Mouse (Mus musculus) heart, embryonic 11.5 days (tissue): ENCODE data around the gene Emp1. TPM values are rescaled to one million over a fixed set of nuclear protein-coding genes. Genes with fewer than 3 reads are reported as not detected.

Experiments used
- ATAC-seq: fragments of 200-750 bp; cut with Nextera tagmentation; replicated peaks from 2 replicates; pipeline ENCODE4 v1.8.0; 2017; ENCODE audit warnings: moderate library complexity; ENCODE audit not compliant: insufficient number of reproducible peaks, low FRiP score, low TSS enrichment
- H3K27ac ChIP-seq: fragments of 300-500 bp; sonication (generic); 2 replicates; pipeline ENCODE4 v1.5.1; 2014; ENCODE audit warnings: mild to moderate bottlenecking, low read depth, low read length
- H3K27me3 ChIP-seq: fragments of 300-500 bp; sonication (generic); 2 replicates; pipeline ENCODE4 v1.6.1; 2014; ENCODE audit warnings: mild to moderate bottlenecking, low read length, mixed read lengths; ENCODE audit not compliant: control insufficient read depth, insufficient read depth
- H3K36me3 ChIP-seq: fragments of 300-500 bp; sonication (generic); 2 replicates; pipeline ENCODE4 v1.6.1; 2014; ENCODE audit warnings: mild to moderate bottlenecking, low read length, moderate library complexity, mixed read lengths; ENCODE audit not compliant: control insufficient read depth, insufficient read depth
- H3K4me1 ChIP-seq: fragments of 300-500 bp; sonication (generic); 2 replicates; pipeline ENCODE4 v1.6.1; 2014; ENCODE audit warnings: low read length; ENCODE audit not compliant: control insufficient read depth, insufficient read depth
- H3K4me2 ChIP-seq: fragments of 300-500 bp; sonication (generic); 2 replicates; pipeline ENCODE4 v1.6.1; 2014; ENCODE audit warnings: mild to moderate bottlenecking, moderate library complexity
- H3K4me3 ChIP-seq: fragments of 300-500 bp; sonication (generic); 2 replicates; pipeline ENCODE4 v1.5.1; 2014; ENCODE audit warnings: low read depth, low read length
- H3K9ac ChIP-seq: fragments of 300-500 bp; sonication (generic); 2 replicates; pipeline ENCODE4 v1.6.1; 2014; ENCODE audit warnings: mild to moderate bottlenecking, low read depth, low read length, moderate library complexity
- H3K9me3 ChIP-seq: fragments of 300-500 bp; sonication (generic); replicated peaks from 2 replicates; pipeline ENCODE4 v1.6.1; 2016; ENCODE audit warnings: low read length; ENCODE audit not compliant: control insufficient read depth
- WGBS: fragments of 180-500 bp; shearing (Covaris S2); extraction: QIAGEN DNeasy Blood & Tissue Kit; methylation state at CpG from one replicate; pipeline ENCODE4 v1.1.7; 2014; ENCODE audit not compliant: insufficient replicate concordance; 5-methylcytosine and 5-hydroxymethylcytosine counted together
- polyA plus RNA-seq: library from polyadenylated mRNA; unstranded; fragments of >200 nt; fragmentation: Nextera tagmentation; extraction: Ambion mirVana; gene quantifications from 2 replicates; pipeline ENCODE4 v1.2.1, GENCODE M21; 2014

Emp1 gene
- polyA plus RNA-seq, 1 experiment from 2014 or later = 10.0 TPM

DNA sequence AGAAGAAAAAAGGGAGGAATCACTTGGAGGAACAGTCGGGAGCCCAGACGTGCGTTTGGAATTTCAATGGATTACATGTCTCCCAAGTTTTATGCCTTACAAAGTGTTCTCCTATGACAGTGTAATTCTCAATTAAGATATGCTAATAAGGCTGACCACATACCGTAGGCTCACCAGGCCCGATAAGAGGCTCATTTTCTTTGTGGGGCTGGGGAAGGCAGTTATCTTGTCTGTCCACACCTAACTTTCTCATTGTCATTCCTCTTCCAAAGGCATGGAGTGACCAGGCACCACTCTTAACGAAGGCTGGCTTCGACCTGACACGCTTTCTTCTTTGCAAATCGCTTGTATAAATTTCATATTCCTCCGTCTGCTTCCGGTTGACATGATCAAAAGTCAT is 42.7 kb downstream of the Emp1 start:
- H3K27ac ChIP-seq = peak overlapping the region; percentile 66
- WGBS = 64% methylated on average over 11 of the region's 11 CpGs
- no peak overlapping the region for H3K9ac ChIP-seq
- no peaks in the 10 kb centered on the region for H3K36me3 ChIP-seq
- no peak overlapping the region for H3K4me3 ChIP-seq
- no peaks in the 10 kb centered on the region for H3K9me3 ChIP-seq
- H3K4me1 ChIP-seq = no peaks in the 10 kb centered on the region
- ATAC-seq = peak; percentile 86
- peak overlapping the region; percentile 43 for H3K4me2 ChIP-seq
- H3K27me3 ChIP-seq = 0 out of 2 replicates have a peak, but pooled peaks cover 2% of the 10 kb centered on the region

DNA sequence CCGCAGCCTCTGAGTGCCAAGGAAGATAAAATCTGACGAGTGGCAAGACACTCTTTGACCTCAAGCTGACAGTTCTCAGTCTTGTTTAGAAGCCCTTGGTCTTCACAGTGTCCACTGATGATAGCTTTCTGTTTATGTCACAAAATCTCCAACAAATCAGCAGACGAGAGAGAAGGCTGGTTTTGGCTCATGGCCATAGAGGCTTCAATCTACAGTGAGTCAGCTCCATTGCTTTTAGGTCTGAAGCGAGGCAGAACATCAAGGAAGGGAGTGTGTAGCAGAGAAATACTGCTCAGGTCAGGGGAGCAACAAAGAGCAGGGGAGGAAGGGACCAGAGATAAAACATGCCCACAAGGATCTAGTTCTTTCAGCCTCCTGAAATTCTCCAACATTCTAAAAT is 45.0 kb downstream of the Emp1 start:
- Histone ChIP-seq H3K4me3 (no peak overlapping the region), H3K9me3 (no peaks in the 10 kb centered on the region), H3K4me2 (no peak overlapping the region), H3K36me3 (no peaks in the 10 kb centered on the region), H3K27ac (no peak overlapping the region), H3K4me1 (no peaks in the 10 kb centered on the region), H3K27me3 (no peaks in the 10 kb centered on the region), H3K9ac (no peak overlapping the region)
- 29% methylated on average over 4 of the region's 4 CpGs for WGBS
- ATAC-seq = no peak

GRCm38 (mm10) chr6:135411712-135412319 is 49.5 kb downstream of the Emp1 start:
- no peaks in the 10 kb centered on the region for H3K27me3 ChIP-seq
- 82% methylated on average over 10 of the region's 10 CpGs for WGBS
- no peak overlapping the region for H3K4me3 ChIP-seq
- no peak overlapping the region for H3K9ac ChIP-seq
- no peaks in the 10 kb centered on the region for H3K4me1 ChIP-seq
- H3K4me2 ChIP-seq = no peak overlapping the region
- no peaks in the 10 kb centered on the region for H3K9me3 ChIP-seq
- H3K27ac ChIP-seq = no peak overlapping the region
- H3K36me3 ChIP-seq = no peaks in the 10 kb centered on the region
- 0 out of 2 replicates have a peak, but pooled peaks have one; percentile 33 for ATAC-seq

DNA sequence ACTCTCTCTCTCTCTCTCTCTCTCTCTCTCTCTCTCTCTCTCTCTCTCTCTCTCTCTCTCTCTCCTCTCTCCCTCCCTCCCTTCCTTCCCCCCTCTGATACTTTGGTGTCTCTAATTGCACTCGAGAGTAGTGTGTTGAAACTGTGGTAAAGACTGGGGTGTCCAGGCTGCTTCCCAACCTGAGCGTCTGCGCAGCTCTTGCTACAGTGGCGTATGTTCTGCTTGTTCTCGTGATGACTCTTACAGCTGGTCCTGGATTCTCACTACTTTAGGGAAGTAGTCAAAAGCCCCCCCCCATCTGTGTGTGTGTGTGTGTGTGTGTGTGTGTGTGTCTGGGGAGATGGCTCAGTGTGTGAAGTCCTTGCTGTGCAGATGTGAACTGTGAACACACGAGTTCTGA is 50.3 kb downstream of the Emp1 start:
- no peaks in the 10 kb centered on the region for H3K36me3 ChIP-seq
- no peaks in the 10 kb centered on the region for H3K27me3 ChIP-seq
- no peak overlapping the region for H3K4me3 ChIP-seq
- 67% methylated on average over 6 of the region's 6 CpGs for WGBS
- no peaks in the 10 kb centered on the region for H3K4me1 ChIP-seq
- no peak overlapping the region for H3K4me2 ChIP-seq
- H3K27ac ChIP-seq = no peak overlapping the region
- no peaks in the 10 kb centered on the region for H3K9me3 ChIP-seq
- H3K9ac ChIP-seq = no peak overlapping the region
- ATAC-seq = no peak

DNA sequence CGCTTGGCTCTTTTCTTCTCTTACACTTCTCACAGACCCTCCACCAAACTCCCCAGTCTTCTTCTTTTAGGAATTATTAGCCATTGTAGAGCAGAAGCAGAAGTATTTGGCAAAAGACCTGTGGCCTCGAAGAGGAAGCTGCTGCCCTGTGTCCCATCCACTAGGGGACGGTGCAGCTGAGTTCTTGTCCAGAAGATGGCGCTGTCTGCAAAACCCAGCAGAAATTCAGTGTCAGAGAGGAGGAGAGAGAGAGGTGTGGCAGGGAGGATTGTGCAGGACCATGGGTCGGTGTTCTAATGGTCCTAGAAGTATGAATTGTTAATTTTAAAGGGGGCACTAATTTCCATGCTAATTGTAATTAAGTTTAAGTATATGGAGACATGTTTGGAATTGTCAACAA is 55.1 kb downstream of the Emp1 start:
- no peaks in the 10 kb centered on the region for H3K4me1 ChIP-seq
- 28% methylated on average over 5 of the region's 5 CpGs for WGBS
- H3K4me2 ChIP-seq = no peak overlapping the region
- H3K9ac ChIP-seq = no peak overlapping the region
- H3K27ac ChIP-seq = no peak overlapping the region
- H3K27me3 ChIP-seq = no peaks in the 10 kb centered on the region
- ATAC-seq = no peak
- no peak overlapping the region for H3K4me3 ChIP-seq
- no peaks in the 10 kb centered on the region for H3K36me3 ChIP-seq
- no peaks in the 10 kb centered on the region for H3K9me3 ChIP-seq

DNA sequence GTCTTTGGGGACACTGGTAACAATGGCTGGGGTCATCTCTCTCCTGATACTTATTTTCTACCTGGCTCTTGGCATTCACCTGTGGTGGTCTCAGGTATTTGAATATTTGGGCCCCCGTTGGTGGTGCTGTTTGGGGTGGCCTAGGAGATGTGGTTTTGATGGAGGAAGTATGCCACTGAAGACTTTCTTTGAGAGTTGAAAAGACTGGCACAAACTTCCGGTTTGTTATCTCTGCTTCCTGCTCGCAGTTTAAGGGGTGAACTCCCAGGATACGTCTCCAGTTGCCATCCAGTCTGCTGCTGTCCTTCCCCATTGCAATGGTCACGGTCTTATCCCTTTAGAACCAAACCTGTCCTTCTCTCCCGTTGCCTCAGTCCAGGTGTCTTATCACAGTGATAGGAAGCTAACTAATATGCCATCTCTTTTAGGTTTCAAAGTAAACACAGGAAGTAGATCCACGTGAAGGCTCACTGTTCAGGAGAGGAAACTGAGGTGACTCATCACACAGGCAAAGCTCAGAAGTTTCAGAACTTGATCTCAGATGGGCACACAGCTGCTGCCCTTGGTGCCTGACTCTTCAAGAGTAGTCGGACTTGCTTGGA is 56.0 kb downstream of the Emp1 start:
- H3K4me3 ChIP-seq = no peak overlapping the region
- no peaks in the 10 kb centered on the region for H3K4me1 ChIP-seq
- no peak overlapping the region for H3K27ac ChIP-seq
- H3K27me3 ChIP-seq = no peaks in the 10 kb centered on the region
- 61% methylated on average over 8 of the region's 8 CpGs for WGBS
- no peak overlapping the region for H3K4me2 ChIP-seq
- H3K9ac ChIP-seq = no peak overlapping the region
- H3K36me3 ChIP-seq = no peaks in the 10 kb centered on the region
- peaks cover 5% of the 10 kb centered on the region; the same call in 1 of the 2 replicates for H3K9me3 ChIP-seq
- ATAC-seq = no peak

- Histone ChIP-seq H3K27me3 (no peaks in the 10 kb centered on the region), H3K9me3 (peaks cover under 1% of the 10 kb centered on the region; the same call in 1 of the 2 replicates), H3K4me2 (no peak overlapping the region), H3K4me1 (no peaks in the 10 kb centered on the region), H3K4me3 (no peak overlapping the region), H3K27ac (no peak overlapping the region), H3K36me3 (no peaks in the 10 kb centered on the region), H3K9ac (no peak overlapping the region)
- no peak for ATAC-seq
- WGBS = 53% methylated on average over 2 of the region's 2 CpGs
These were observed 65.9 kb downstream of the Emp1 start for GRCm38 (mm10) chr6:135428246-135428645.

DNA sequence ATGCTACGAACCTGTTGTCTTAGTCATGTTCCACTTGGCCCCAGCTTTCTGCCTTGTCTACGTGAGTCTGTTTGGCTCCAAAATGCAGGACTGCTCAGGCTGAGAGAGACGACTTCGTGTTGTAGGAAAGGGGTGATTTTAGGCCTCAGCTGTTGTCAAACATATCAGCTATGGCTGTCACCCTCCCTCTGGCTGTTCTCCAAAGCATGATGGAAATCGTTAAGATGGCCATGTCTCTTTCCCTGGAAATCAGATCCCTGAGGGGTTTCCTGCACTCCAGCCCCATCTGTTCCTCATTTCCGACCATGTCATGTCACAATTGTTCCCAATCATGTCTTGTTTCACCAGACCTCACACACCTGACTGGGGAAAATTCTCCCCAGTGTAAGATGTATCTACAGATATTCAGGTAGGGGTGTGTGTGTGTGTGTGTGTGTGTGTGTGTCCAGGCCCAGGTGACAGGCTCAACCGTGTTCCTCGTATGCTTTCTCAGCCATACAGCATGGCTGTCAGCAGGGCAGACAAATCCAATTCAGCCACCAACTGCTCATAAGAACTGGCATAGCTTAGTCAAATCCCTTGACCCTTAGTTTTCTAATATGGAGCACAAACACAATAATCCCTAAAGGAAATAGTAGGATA is 67.0 kb downstream of the Emp1 start:
- no peak overlapping the region for H3K4me2 ChIP-seq
- no peaks in the 10 kb centered on the region for H3K36me3 ChIP-seq
- no peak overlapping the region for H3K27ac ChIP-seq
- 68% methylated on average over 8 of the region's 8 CpGs for WGBS
- no peak for ATAC-seq
- no peak overlapping the region for H3K4me3 ChIP-seq
- no peaks in the 10 kb centered on the region for H3K9me3 ChIP-seq
- H3K27me3 ChIP-seq = no peaks in the 10 kb centered on the region
- no peaks in the 10 kb centered on the region for H3K4me1 ChIP-seq
- H3K9ac ChIP-seq = no peak overlapping the region
